Mouse (Mus musculus) liver, adult 2 months (tissue): ENCODE measurements around the gene Vti1a.

Experiments
- CTCF ChIP-seq: fragments of 200-500 bp; IDR thresholded peaks from 2 replicates; pipeline ENCODE4 v1.5.1; 2011; ENCODE audit warnings: low read depth, low read length, control low read depth
- POLR2A ChIP-seq: fragments of 200-500 bp; IDR thresholded peaks from 2 replicates; pipeline ENCODE4 v1.6.1; 2011; ENCODE audit warnings: low read length, control low read depth; ENCODE audit not compliant: insufficient read depth; ENCODE audit errors: extremely low read depth

- no peak for TF ChIP-seq CTCF
- TF ChIP-seq POLR2A = no peak
Observed at GRCm38 (mm10) chr19:55296301-55296700, 19.8 kb upstream of the Vti1a start.
